Mouse (Mus musculus) inflammation-experienced regulatory T-cells, adult 6 months (primary cell): ENCODE measurements at regions not wholly inside any gene's neighbourhood (a gene's known extent, or its start where the extent isn't known, plus 50 kb on each side); places are given as distances from the start of the nearest gene placed in this dataset.

Experiments
- ATAC-seq: one replicate; pipeline ENCODE4 v1.8.0; 2017

DNA sequence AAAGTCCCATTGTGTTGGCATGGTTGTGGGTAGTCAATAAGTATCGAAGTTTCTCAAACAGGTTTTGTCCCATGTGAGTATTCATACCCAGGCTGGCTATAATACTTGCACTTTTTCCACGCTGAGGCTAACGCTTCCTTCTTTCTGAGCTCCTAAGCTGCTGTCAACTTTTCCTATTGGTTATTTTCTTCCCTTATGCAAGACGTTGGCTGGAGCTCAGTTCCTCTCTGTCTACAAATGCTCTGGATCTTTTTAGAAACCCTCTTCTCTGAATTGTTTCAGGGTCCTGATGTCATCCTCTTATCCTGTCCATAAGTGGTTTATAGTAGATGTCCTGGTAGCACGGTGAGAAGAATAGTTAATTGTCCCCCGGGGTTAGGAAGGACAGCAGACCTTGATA is 278.7 kb upstream of the Sel1l start:
- ATAC-seq = no peak

DNA sequence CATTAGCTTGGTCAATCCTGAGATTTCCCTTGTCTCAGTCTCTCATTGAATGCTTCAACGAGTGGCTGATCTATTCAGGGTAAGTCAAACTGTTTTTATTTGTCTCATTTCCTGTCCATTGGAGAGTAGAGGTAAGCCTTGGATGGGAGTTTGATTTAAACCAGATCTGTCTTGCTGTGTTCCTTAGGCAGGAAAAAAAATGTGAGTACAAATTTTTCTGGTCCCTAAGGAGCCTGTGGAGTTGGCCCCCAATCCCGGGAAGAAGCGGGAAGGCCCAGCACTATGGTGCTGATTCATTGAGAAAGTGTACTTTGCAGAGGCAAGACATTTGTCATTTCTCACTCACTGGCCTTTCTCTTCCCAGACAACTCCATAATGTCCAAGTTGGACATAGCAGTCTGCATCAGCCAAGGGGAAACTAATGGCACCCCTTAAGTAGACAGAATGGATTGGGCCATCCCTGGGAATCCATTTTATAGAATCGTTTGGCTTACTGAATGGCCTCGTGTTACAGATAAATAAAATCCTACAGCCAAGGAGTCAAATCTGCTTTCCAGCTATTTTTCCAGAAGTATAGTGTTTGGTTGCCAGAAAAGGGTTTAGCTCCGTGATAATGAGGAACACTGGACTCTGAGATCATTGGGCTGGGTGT is 271.3 kb upstream of the Sel1l start:
- ATAC-seq = no peak

GRCm38 (mm10) chr12:92109615-92110014 is 260.7 kb upstream of the Sel1l start:
- no peak for ATAC-seq

DNA sequence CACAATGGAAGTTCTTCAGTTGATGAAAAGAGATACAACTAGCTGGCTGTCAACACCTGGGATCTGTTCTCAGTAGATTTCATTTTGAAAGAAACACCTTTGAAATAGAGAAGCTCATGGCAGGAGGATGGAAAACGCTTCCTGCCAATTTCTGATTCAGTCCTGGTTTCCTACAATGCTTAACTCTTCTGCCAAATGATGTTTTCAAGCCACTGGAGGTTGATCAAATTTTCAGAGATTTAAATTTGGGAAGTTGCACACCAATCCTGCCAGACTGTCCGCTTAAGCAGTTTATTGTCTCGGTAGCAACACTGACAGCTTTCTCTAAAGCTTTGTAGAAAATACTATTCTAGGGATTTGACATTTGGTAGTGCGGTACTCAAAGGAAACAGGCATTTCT is 251.1 kb upstream of the Sel1l start:
- no peak for ATAC-seq

GRCm38 (mm10) chr12:92092794-92093365 is 243.9 kb upstream of the Sel1l start:
- no peak for ATAC-seq

- ATAC-seq = no peak
Observed at GRCm38 (mm10) chr12:92073209-92073608, 224.3 kb upstream of the Sel1l start.

DNA sequence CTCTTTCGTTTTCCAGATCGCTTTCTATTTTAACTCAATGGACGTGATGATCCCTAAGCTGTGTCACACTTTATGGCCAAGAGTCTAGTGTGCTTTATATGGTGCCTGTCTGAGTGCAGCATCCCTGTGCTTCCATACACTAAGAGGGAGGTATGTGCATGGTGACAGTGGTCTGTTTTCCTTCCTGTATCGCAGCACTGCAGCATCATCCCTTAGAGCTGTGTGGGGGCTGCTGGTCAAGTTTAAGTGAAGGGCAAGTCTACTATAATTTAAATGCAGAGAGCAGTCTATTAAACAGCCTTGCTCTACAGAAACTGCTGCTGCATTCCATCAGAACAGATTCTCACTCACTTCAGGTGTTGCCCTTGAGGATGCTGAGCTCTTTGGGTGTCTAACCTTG is 213.8 kb upstream of the Sel1l start:
- no peak for ATAC-seq

DNA sequence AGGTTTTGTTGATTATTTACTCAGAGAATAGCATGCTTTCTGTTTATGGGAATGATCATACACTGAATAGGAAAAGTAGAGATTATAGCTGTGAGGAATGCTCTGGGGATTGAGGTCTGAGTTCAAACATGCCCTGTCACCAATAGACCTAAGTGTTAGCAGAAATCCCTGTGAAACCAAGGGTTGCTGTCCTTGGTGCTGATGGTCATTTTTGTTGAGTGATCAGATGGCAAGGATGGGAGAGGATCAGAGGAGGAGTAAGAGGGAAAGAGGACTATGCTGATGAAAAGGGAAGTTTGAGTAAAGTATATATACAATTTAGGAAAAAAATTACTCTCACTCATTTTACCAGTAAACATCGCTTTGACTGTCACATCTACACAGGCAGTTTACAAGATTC is 191.5 kb upstream of the Sel1l start:
- no peak for ATAC-seq

GRCm38 (mm10) chr12:92029192-92029591 is 180.2 kb upstream of the Sel1l start:
- no peak for ATAC-seq

GRCm38 (mm10) chr12:92028354-92028753 is 179.4 kb upstream of the Sel1l start:
- ATAC-seq = no peak

DNA sequence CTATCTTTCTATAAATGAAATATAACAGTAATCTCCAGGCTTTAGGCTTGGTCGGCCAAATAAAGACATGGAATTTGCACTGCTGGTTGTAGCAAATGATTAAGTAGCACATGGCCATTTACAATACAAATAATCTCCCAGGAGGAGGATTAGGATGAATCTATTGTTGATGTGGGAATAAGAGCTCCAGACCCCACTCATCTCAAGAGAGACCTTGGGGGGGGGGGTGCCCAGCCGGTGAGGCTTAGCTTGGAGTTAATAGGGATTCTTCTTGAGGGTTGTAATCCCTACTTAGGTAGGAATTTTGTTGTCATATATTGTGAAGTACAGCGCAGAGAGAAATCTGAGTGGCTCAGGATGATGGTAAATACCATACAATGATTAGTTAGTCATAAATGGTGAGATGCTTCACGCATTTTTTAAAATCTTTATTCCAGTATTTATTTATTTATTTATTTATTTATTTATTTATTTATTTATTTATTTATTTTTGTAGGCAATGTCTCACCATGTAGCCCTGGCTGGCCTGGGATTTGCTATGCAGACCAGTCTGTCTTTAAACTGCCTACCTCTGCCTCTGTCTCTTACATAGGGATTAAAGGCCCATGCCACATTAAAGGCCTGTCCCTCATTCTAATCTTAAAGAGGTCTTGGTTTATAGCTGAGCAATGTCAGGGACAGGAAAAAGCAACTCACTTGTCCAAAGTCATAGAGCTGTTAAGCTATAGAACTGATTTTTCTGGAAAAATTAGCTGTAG is 175.7 kb upstream of the Sel1l start:
- no peak for ATAC-seq

DNA sequence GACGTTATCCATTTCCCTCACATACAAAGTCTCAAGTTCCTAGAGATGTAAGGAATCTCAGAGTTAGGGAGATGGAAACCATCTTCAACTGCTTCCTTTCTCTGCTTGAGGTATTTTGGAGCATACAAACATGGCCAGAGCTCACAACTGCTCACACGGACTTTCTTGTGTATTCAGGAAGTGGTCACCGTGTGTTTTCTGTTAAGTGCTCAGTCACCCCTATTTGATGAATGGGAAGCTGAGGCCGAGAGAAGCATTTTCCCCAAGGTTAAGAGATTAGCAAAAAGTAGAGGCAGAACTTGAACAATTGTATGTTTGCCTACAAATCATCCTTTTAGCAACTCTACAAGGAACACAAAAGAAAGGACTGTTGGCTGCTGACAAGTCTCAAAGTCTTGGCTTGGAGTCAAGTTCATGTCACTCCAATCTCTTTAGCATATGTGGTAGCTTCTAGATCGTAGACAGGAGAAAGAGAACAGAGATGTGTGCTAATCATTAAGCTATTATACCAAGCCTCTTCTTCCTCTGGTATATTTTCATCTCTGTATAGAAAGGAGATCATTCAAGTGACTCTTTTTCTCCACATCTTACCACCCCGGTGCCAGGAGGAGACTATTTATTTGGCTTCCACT is 170.8 kb upstream of the Sel1l start:
- ATAC-seq = no peak

GRCm38 (mm10) chr12:92015373-92015772 is 166.4 kb upstream of the Sel1l start:
- ATAC-seq = no peak

- ATAC-seq = no peak
Observed at GRCm38 (mm10) chr12:92013979-92014378, 165.0 kb upstream of the Sel1l start.

- peak; percentile 43 for ATAC-seq
Observed at GRCm38 (mm10) chr12:92013244-92013643, 164.3 kb upstream of the Sel1l start.

DNA sequence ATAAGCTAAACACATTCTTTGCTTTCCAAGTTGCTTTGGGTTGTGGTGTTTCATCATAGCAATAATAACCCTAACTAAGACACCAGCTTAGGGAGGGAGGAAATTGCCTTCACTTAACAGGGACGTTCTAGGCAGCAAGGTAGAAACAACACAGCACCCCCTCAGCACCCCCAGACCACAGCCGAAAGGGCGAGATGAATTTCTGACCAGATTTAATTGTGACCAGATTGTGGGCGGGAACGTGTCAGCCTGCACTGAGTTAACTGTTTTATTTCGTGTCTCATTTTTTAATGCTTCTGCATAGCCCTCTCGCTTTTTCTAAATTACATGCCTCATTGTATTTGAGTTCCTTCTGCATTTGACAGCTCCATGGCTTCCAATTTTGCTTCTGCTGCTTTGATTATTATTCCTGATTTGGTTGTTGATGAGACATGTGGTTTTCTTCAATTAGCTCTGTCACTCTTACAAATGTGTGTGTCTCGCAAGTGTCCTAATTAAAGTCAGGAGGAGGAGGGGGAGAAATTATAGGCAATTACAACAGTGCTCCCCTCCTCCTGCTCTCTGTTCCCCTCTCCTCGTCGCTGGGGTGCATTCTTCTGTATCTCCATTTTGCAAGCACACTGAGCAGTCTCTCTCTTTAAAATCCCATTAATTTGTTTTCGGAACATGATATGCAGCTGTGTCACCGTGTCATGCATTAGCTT is 155.6 kb upstream of the Sel1l start:
- ATAC-seq = no peak

- no peak for ATAC-seq
Observed at GRCm38 (mm10) chr12:91999031-91999430, 150.1 kb upstream of the Sel1l start.

GRCm38 (mm10) chr12:91997404-91997803 is 148.4 kb upstream of the Sel1l start:
- no peak for ATAC-seq

DNA sequence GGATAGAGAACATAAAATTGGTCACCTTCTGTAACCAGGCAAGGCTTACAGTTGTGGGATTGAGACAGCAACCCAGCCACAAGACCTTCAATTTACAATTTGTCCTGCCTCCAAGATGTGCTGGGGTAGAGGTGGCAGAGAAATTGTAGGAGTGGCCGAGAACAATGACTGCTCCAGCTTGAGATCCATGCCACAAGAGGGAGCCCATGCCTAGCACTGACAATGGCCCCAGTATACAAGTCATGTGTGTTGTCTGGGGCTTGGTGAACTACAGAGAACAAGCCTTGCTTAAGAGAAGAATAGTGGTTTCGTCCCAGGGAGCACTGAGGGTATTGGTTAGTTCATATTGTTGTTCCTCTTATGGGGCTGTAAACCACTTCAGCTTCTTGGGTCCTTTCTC is 146.6 kb upstream of the Sel1l start:
- no peak for ATAC-seq

- no peak for ATAC-seq
Observed at GRCm38 (mm10) chr12:91986448-91986847, 137.5 kb upstream of the Sel1l start.

- no peak for ATAC-seq
Observed at GRCm38 (mm10) chr12:91980321-91980720, 131.4 kb upstream of the Sel1l start.

GRCm38 (mm10) chr12:91971045-91971444 is 122.1 kb upstream of the Sel1l start:
- ATAC-seq = no peak

- ATAC-seq = no peak
Observed at GRCm38 (mm10) chr12:91965937-91966336, 117.0 kb upstream of the Sel1l start.
